Mouse (Mus musculus) neutrophil, adult 83 days (primary cell): ENCODE measurements around the gene Cd109. TPM values are rescaled to one million over a fixed set of nuclear protein-coding genes. Genes with fewer than 3 reads are reported as not detected.

Source experiments
- total RNA-seq, 2 experiments: library from RNA; stranded (reverse); gene quantifications; one replicate each; pipeline ENCODE4 v1.2.4; 2023

The Cd109 gene
- total RNA-seq, result under 1 TPM; 0.50 to 0.90 TPM

GRCm38 (mm10) chr9:78615401-78616021 is at the start of gene Cd109:
Gene Cd109, plus strand, starts transcription at chr9:78615546.

GRCm38 (mm10) chr9:78587914-78588313 is 27.4 kb upstream of the Cd109 start, which contains the start of gene Slc17a5:
Gene Slc17a5, minus strand, starts transcription at chr9:78588041.

Other genes starting within 250 kb of the Cd109 start
- not detected for gene Dppa5a, start 247.4 kb upstream of the Cd109 start, total RNA-seq
- gene Ooep, start 236.8 kb upstream of the Cd109 start, total RNA-seq, result not detected
- gene Ddx43, start 219.8 kb upstream of the Cd109 start, total RNA-seq, result not detected
- gene Cgas, start 172.3 kb upstream of the Cd109 start, total RNA-seq, result 1 to 10 TPM; 7.9 to 9.1 TPM
- gene Mto1, start 167.3 kb upstream of the Cd109 start, total RNA-seq, result 10 to 100 TPM; 13.8 to 17.5 TPM
- not detected for gene Gm17324, start 166.8 kb upstream of the Cd109 start, total RNA-seq
- gene Eef1a1, start 126.4 kb upstream of the Cd109 start, total RNA-seq, result 1,000 to 10,000 TPM; 3,507 to 3,694 TPM
- gene Slc17a5, start 27.5 kb upstream of the Cd109 start, total RNA-seq, result 1 to 10 TPM; 6.1 to 6.2 TPM